Mouse (Mus musculus): Measurements from ENCODE around the gene Fut2.
A peak's percentile ranks its signal among the peaks of the same experiment; 100 is the strongest.

Gene Fut2

DNA sequence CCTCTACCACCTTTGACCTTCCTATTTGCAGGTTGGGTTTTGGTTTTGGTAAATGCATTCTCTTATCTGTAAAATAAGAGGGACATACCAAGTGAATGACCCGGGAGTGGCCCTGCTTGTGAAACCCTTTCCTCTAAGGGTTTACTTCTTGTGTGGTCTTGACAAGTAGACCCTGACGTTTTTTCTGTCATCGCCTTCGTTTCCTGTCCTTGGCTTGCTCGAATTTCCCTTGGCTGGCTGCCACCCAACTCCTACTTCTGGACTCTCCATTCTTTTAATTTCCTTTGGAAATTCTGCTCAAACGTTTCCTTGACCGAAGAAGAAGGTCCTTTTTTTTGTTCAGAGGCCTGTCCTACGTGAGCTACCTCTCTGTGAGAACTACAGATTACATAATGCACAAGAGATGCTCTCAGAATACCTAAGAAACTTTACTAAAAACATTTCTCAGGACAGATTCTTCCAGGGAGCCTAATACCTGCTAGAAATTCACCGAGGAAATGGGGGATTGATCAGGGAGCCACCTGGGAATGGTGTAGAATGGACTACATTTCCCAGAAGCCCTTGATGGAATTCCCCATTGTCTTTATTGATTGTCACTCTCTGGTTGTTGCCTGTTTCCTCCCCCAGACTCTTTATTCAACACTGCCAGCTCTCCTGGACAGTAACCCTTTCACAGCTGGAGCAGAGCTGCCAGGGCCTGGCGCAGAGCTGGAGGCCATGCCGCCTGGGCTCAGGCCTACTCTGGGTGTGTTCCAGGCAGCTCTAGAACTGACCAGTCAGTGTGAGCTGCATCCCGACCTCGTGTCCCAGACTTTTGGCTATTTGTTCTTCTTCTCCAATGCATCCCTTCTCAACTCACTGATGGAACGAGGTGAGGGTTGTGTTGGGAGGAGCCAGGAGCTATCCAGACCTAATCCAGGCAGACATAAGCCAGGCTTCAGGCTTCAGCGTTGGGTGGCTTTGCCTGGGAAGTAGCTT is 30.2 kb downstream of the Fut2 start:
- DNase-seq: no peak

GRCm38 (mm10) chr7:45634946-45635681 is 31.1 kb downstream of the Fut2 start:
- no peak for DNase-seq

GRCm38 (mm10) chr7:45632499-45632898 is 33.7 kb downstream of the Fut2 start:
- DNase-seq: peak; percentile 54

- DNase-seq: peak; percentile 37
Measured at GRCm38 (mm10) chr7:45630064-45630907, 35.9 kb downstream of the Fut2 start.

- peak; percentile 93 for DNase-seq
Measured at GRCm38 (mm10) chr7:45628364-45629294, 37.6 kb downstream of the Fut2 start.

DNA sequence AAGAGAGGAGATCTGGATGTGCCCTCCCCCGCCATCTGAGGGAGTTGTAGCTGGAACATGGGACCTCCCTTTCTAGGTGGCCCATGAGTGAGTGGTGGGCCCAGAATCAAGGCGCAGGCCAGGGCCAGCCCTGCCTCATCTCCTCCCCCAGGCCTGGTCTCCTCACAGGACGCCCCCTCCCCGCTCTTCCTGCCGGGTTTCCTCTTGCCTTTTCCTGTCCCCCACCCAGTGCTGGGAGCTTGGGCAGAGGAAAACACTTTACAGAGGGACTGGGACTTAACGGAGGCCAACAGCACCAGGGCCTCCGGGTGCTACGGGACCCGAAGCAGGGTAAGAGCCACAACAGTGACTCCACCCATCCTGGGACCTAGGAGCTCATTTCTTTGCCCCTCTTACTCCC is 38.9 kb downstream of the Fut2 start, which contains the start of gene Rasip1:
Gene Rasip1, plus strand, starts transcription at position 228 of the 400 bp plus-strand sequence.
- DNase-seq: no peak

GRCm38 (mm10) chr7:45626571-45627076 is 39.6 kb downstream of the Fut2 start:
- DNase-seq: no peak

DNA sequence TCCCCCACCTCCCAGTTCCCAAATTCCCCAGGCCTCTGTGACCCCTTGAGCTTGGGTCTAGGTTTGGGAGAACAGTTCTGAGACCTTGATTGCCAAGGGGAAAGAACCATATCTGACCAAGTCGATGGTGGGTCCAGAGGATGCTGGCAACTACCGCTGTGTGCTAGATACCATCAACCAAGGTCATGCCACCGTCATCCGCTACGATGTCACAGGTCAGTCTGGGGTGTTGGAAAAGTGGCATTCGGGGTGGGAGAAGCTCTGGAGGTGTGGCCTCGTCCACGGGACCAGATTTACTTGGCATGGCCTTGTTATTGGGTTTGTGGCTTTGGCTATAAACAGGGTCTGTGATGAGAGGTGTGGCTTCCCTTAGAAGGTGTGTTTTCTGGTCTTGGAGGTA is 40.7 kb downstream of the Fut2 start:
- no peak for DNase-seq

- no peak for DNase-seq
Measured at GRCm38 (mm10) chr7:45624718-45625117, 41.5 kb downstream of the Fut2 start.

DNA sequence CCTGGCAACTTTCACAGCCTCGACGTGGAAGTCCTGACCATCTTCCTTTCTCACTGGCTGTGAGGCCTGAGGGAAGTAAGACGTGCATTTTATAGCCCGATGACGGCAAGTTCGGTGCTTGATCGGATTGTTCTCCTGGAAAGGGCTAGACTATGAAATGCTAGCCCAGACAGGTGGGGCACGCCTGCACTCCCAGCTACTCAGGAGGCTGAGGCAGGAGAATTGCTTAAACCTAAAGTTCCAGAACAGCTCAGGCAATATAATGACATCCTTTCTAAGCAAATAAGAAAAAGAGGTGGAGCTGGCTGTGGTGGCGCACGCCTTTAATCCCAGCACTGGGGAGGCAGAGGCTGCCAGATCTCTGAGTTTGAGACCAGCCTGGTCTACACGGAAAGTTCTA is 42.7 kb downstream of the Fut2 start:
- no peak for DNase-seq

DNA sequence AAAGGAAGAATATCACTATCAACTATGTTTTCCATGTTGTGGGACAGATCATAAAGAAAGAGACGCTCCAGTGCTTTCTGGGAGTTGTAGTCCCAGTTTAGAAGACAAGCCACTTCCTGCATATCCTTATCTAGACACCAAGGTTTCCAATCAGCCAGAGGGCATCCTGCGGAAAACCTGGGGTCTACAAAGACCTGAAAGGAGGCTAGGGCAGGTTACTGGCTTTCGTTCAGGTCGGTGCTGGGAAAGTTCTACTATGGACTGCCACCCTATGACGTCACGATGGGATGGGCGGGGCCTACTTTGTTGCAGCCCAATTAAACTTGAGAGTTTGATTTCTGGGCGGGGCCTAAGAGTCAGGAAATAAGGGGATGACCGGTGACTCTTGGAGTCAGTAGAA is 44.8 kb downstream of the Fut2 start, which contains the start of gene Izumo1:
Gene Izumo1, plus strand, starts transcription at position 369 of the 400 bp plus-strand sequence.
- DNase-seq: no peak

GRCm38 (mm10) chr7:45619592-45619991 is 46.6 kb downstream of the Fut2 start:
- DNase-seq: no peak

- DNase-seq: no peak
Measured at GRCm38 (mm10) chr7:45618316-45618715, 47.9 kb downstream of the Fut2 start.

GRCm38 (mm10) chr7:45617042-45617695 is 49.0 kb downstream of the Fut2 start, which contains the start of gene Fut1:
TSS of gene Fut1 (plus strand) at chr7:45617289.
- no peak for DNase-seq

GRCm38 (mm10) chr7:45616277-45616676 is 49.9 kb downstream of the Fut2 start:
- DNase-seq: no peak

- no peak for DNase-seq
Measured at GRCm38 (mm10) chr7:45609511-45609910, 56.7 kb downstream of the Fut2 start.

- no peak for DNase-seq
Measured at GRCm38 (mm10) chr7:45605704-45606289, 60.4 kb downstream of the Fut2 start.

- no peak for DNase-seq
Measured at GRCm38 (mm10) chr7:45598960-45599879, 67.0 kb downstream of the Fut2 start.

All from retina, postnatal 1 day (tissue).